Mouse (Mus musculus) spleen, adult 2 months (tissue): Measurements from ENCODE around the gene Rnf169.

Experiments used
- CTCF ChIP-seq: fragments of 200-500 bp; IDR thresholded peaks from 2 replicates; pipeline ENCODE4 v1.5.1; 2011; ENCODE audit warnings: mild to moderate bottlenecking, inconsistent platforms; ENCODE audit not compliant: insufficient read depth, insufficient read length, insufficient replicate concordance; ENCODE audit errors: extremely low read depth
- POLR2A ChIP-seq: fragments of 200-500 bp; IDR thresholded peaks from 2 replicates; pipeline ENCODE4 v1.6.1; 2011; ENCODE audit warnings: low read depth, low read length, inconsistent platforms

GRCm38 (mm10) chr7:99907463-99907862, 72.8 kb downstream of the Rnf169 start:
- TF ChIP-seq CTCF: no peak
- no peak for TF ChIP-seq POLR2A
